Mouse (Mus musculus) megakaryocyte-erythroid progenitor cell, adult 5-6 weeks (primary cell): ENCODE results near the gene Fam207a. TPM values are rescaled to one million over a fixed set of nuclear protein-coding genes. Genes with fewer than 3 reads are reported as not detected.

Experiments
- total RNA-seq, 2 experiments: library from RNA; stranded (forward) in 1 of 2; stranded (reverse) in 1 of 2; fragments of 200-1000, 215-1000 nt in 1 of 2; fragments of >200 nt in 1 of 2; fragmentation: Nextera tagmentation in 1 of 2; gene quantifications; 2 replicates each; pipeline ENCODE4 v1.2.3; 2014 to 2017

Gene Fam207a
- total RNA-seq, 2 experiments from 2014 or later, result 19.8 to 28.5 TPM

Other genes starting within 250 kb of the Fam207a start
- 0.28 TPM in 1 of 2 replicates, not detected in the other for gene Adarb1, start 97.5 kb downstream of the Fam207a start, total RNA-seq (2014; fragmentation: Nextera tagmentation)
- gene Adarb1, start 97.5 kb downstream of the Fam207a start, total RNA-seq (2017), result 1.1 and 3.9 TPM in 2 replicates
- gene Itgb2, start 14.5 kb upstream of the Fam207a start, total RNA-seq (2014; fragmentation: Nextera tagmentation), result 10.4 and 26.2 TPM in 2 replicates
- gene Itgb2, start 14.5 kb upstream of the Fam207a start, total RNA-seq (2017), result 13.2 and 14.2 TPM in 2 replicates
- gene Pttg1ip, start 65.9 kb upstream of the Fam207a start, total RNA-seq (2014; fragmentation: Nextera tagmentation), result 31.7 and 48.4 TPM in 2 replicates
- 36.3 and 37.6 TPM in 2 replicates for gene Pttg1ip, start 65.9 kb upstream of the Fam207a start, total RNA-seq (2017)
- gene Sumo3, start 90.3 kb upstream of the Fam207a start, total RNA-seq (2014; fragmentation: Nextera tagmentation), result 71.3 and 81.0 TPM in 2 replicates
- 150 and 265 TPM in 2 replicates for gene Sumo3, start 90.3 kb upstream of the Fam207a start, total RNA-seq (2017)
- not detected in 2 replicates for gene Gm49325, start 90.4 kb upstream of the Fam207a start, total RNA-seq (2014; fragmentation: Nextera tagmentation)
- not detected in 2 replicates for gene Gm49325, start 90.4 kb upstream of the Fam207a start, total RNA-seq (2017)
- 39.4 and 43.2 TPM in 2 replicates for gene Ube2g2, start 106.5 kb upstream of the Fam207a start, total RNA-seq (2014; fragmentation: Nextera tagmentation)
- 48.1 and 50.7 TPM in 2 replicates for gene Ube2g2, start 106.5 kb upstream of the Fam207a start, total RNA-seq (2017)
- 0.22 TPM in 1 of 2 replicates, not detected in the other for gene Tspear, start 170.8 kb upstream of the Fam207a start, total RNA-seq (2014; fragmentation: Nextera tagmentation)
- gene Tspear, start 170.8 kb upstream of the Fam207a start, total RNA-seq (2017), result not detected in 2 replicates
- gene Gm19402, start 175.0 kb upstream of the Fam207a start, total RNA-seq (2014; fragmentation: Nextera tagmentation), result not detected in 2 replicates
- not detected in 2 replicates for gene Gm19402, start 175.0 kb upstream of the Fam207a start, total RNA-seq (2017)
- gene Gm9508, start 181.4 kb upstream of the Fam207a start, total RNA-seq (2014; fragmentation: Nextera tagmentation), result not detected in 2 replicates
- gene Gm9508, start 181.4 kb upstream of the Fam207a start, total RNA-seq (2017), result not detected in 2 replicates
- gene Gm10272, start 190.8 kb upstream of the Fam207a start, total RNA-seq (2014; fragmentation: Nextera tagmentation), result not detected in 2 replicates
- not detected in 2 replicates for gene Gm10272, start 190.8 kb upstream of the Fam207a start, total RNA-seq (2017)
- gene Gm10024, start 195.7 kb upstream of the Fam207a start, total RNA-seq (2014; fragmentation: Nextera tagmentation), result not detected in 2 replicates
- not detected in 2 replicates for gene Gm10024, start 195.7 kb upstream of the Fam207a start, total RNA-seq (2017)
- not detected in 2 replicates for gene Gm10142, start 200.0 kb upstream of the Fam207a start, total RNA-seq (2014; fragmentation: Nextera tagmentation)
- not detected in 2 replicates for gene Gm10142, start 200.0 kb upstream of the Fam207a start, total RNA-seq (2017)
- gene Krtap12-1, start 204.8 kb upstream of the Fam207a start, total RNA-seq (2014; fragmentation: Nextera tagmentation), result not detected in 2 replicates
- not detected in 2 replicates for gene Krtap12-1, start 204.8 kb upstream of the Fam207a start, total RNA-seq (2017)
- gene Gm10100, start 210.7 kb upstream of the Fam207a start, total RNA-seq (2014; fragmentation: Nextera tagmentation), result not detected in 2 replicates
- not detected in 2 replicates for gene Gm10100, start 210.7 kb upstream of the Fam207a start, total RNA-seq (2017)
- gene Gm18596, start 226.9 kb upstream of the Fam207a start, total RNA-seq (2014; fragmentation: Nextera tagmentation), result not detected in 2 replicates
- gene Gm18596, start 226.9 kb upstream of the Fam207a start, total RNA-seq (2017), result not detected in 2 replicates
- not detected in 2 replicates for gene Gm9736, start 235.6 kb upstream of the Fam207a start, total RNA-seq (2014; fragmentation: Nextera tagmentation)
- gene Gm9736, start 235.6 kb upstream of the Fam207a start, total RNA-seq (2017), result not detected in 2 replicates
- not detected in 2 replicates for gene Gm3233, start 243.9 kb upstream of the Fam207a start, total RNA-seq (2014; fragmentation: Nextera tagmentation)
- gene Gm3233, start 243.9 kb upstream of the Fam207a start, total RNA-seq (2017), result not detected in 2 replicates